Mouse (Mus musculus): ENCODE data around the gene Palld. TPM values are rescaled to one million over a fixed set of nuclear protein-coding genes. Genes with fewer than 3 reads are reported as not detected.
A peak's percentile ranks its signal among the peaks of the same experiment; 100 is the strongest.

Gene Palld
- total and polyA plus RNA-seq, 2 experiments from 2014 or later = 10.7 to 11.0 TPM

- Histone ChIP-seq H3K4me3 (ENCODE audit: low read depth, low read length) (no peak overlapping the region), H3K4me1 (ENCODE audit: insufficient read depth) (no peaks in the 10 kb centered on the region), H3K36me3 (ENCODE audit: insufficient read depth) (0 out of 2 replicates have a peak, but pooled peaks cover 2% of the 10 kb centered on the region), H3K4me2 (ENCODE audit: low read depth) (no peak overlapping the region), H3K27ac (ENCODE audit: low read depth, low read length) (no peak overlapping the region), H3K9ac (no peak overlapping the region), H3K27me3 (ENCODE audit: insufficient read depth, low read length) (no peaks in the 10 kb centered on the region), H3K9me3 (ENCODE audit: low read length) (no peaks in the 10 kb centered on the region)
- ATAC-seq (no peak), DNase-seq (no peak)
- 49% methylated on average over 16 of the region's 16 CpGs for WGBS
- no peak for TF ChIP-seq CTCF (IDR thresholded peaks at IDR 0.05; ENCODE audit: low read depth)
Observed at GRCm38 (mm10) chr8:61533356-61533926, 369.0 kb downstream of the Palld start.

- TF ChIP-seq CTCF (IDR thresholded peaks at IDR 0.05; ENCODE audit: low read depth) = no peak
Observed at GRCm38 (mm10) chr8:61532831-61533230, 369.7 kb downstream of the Palld start.

GRCm38 (mm10) chr8:61531944-61532795, 370.3 kb downstream of the Palld start:
- ATAC-seq (no peak), DNase-seq (no peak)
- Histone ChIP-seq H3K9ac (no peak overlapping the region), H3K4me1 (ENCODE audit: insufficient read depth) (no peaks in the 10 kb centered on the region), H3K4me2 (ENCODE audit: low read depth) (no peak overlapping the region), H3K27me3 (ENCODE audit: insufficient read depth, low read length) (no peaks in the 10 kb centered on the region), H3K4me3 (ENCODE audit: low read depth, low read length) (no peak overlapping the region), H3K27ac (ENCODE audit: low read depth, low read length) (no peak overlapping the region), H3K9me3 (ENCODE audit: low read length) (no peaks in the 10 kb centered on the region), H3K36me3 (ENCODE audit: insufficient read depth) (0 out of 2 replicates have a peak, but pooled peaks cover 2% of the 10 kb centered on the region)
- WGBS = 73% methylated on average over 22 of the region's 22 CpGs
- TF ChIP-seq CTCF (IDR thresholded peaks at IDR 0.05; ENCODE audit: low read depth) = peak; percentile 41

More at GRCm38 (mm10) chr8:61532831-61533230, 369.7 kb downstream of the Palld start:
- Histone ChIP-seq H3K36me3 (ENCODE audit: insufficient read depth) (0 out of 2 replicates have a peak, but pooled peaks cover 2% of the 10 kb centered on the region), H3K4me1 (ENCODE audit: insufficient read depth) (no peaks in the 10 kb centered on the region), H3K4me3 (ENCODE audit: low read depth, low read length) (no peak overlapping the region), H3K9ac (no peak overlapping the region), H3K9me3 (ENCODE audit: low read length) (no peaks in the 10 kb centered on the region), H3K27ac (ENCODE audit: low read depth, low read length) (no peak overlapping the region), H3K4me2 (ENCODE audit: low read depth) (no peak overlapping the region), H3K27me3 (ENCODE audit: insufficient read depth, low read length) (no peaks in the 10 kb centered on the region)
- WGBS = 85% methylated on average over 5 of the region's 5 CpGs
- DNase-seq (no peak), ATAC-seq (no peak)

GRCm38 (mm10) chr8:61528642-61529041, 373.8 kb downstream of the Palld start:
- Histone ChIP-seq H3K27ac (ENCODE audit: low read depth, low read length) (no peak overlapping the region), H3K4me3 (ENCODE audit: low read depth, low read length) (no peak overlapping the region), H3K9ac (no peak overlapping the region), H3K4me2 (ENCODE audit: low read depth) (no peak overlapping the region), H3K9me3 (ENCODE audit: low read length) (no peaks in the 10 kb centered on the region), H3K4me1 (ENCODE audit: insufficient read depth) (no peaks in the 10 kb centered on the region), H3K27me3 (ENCODE audit: insufficient read depth, low read length) (no peaks in the 10 kb centered on the region), H3K36me3 (ENCODE audit: insufficient read depth) (no peaks in the 10 kb centered on the region)
- DNase-seq (no peak), ATAC-seq (no peak)
- 71% methylated on average over 6 of the region's 6 CpGs for WGBS
- no peak for TF ChIP-seq CTCF (IDR thresholded peaks at IDR 0.05; ENCODE audit: low read depth)

- H3K4me2 ChIP-seq (ENCODE audit: low read depth) = no peak overlapping the region
- H3K9ac ChIP-seq = no peak overlapping the region
- H3K4me3 ChIP-seq (ENCODE audit: low read depth, low read length) = no peak overlapping the region
- H3K27ac ChIP-seq (ENCODE audit: low read depth, low read length) = no peak overlapping the region
- no peaks in the 10 kb centered on the region for H3K9me3 ChIP-seq (ENCODE audit: low read length)
- H3K4me1 ChIP-seq (ENCODE audit: insufficient read depth) = no peaks in the 10 kb centered on the region
- H3K36me3 ChIP-seq (ENCODE audit: insufficient read depth) = no peaks in the 10 kb centered on the region
- no peak for DNase-seq
- WGBS = 91% methylated on average over 9 of the region's 9 CpGs
- TF ChIP-seq CTCF (IDR thresholded peaks at IDR 0.05; ENCODE audit: low read depth) = no peak
- no peak for ATAC-seq
- no peaks in the 10 kb centered on the region for H3K27me3 ChIP-seq (ENCODE audit: insufficient read depth, low read length)
Observed at GRCm38 (mm10) chr8:61528197-61528596, 374.3 kb downstream of the Palld start.

- DNase-seq = peak; percentile 22
- no peak overlapping the region for H3K9ac ChIP-seq
- no peaks in the 10 kb centered on the region for H3K9me3 ChIP-seq (ENCODE audit: low read length)
- no peak overlapping the region for H3K27ac ChIP-seq (ENCODE audit: low read depth, low read length)
- H3K36me3 ChIP-seq (ENCODE audit: insufficient read depth) = no peaks in the 10 kb centered on the region
- ATAC-seq = peak; percentile 76
- H3K4me1 ChIP-seq (ENCODE audit: insufficient read depth) = no peaks in the 10 kb centered on the region
- H3K4me3 ChIP-seq (ENCODE audit: low read depth, low read length) = no peak overlapping the region
- H3K27me3 ChIP-seq (ENCODE audit: insufficient read depth, low read length) = no peaks in the 10 kb centered on the region
- WGBS = 78% methylated on average over 14 of the region's 14 CpGs
- TF ChIP-seq CTCF (IDR thresholded peaks at IDR 0.05; ENCODE audit: low read depth) = no peak
- H3K4me2 ChIP-seq (ENCODE audit: low read depth) = no peak overlapping the region
Observed at GRCm38 (mm10) chr8:61527037-61527436, 375.5 kb downstream of the Palld start.

- no peak overlapping the region for H3K4me2 ChIP-seq (ENCODE audit: low read depth)
- H3K4me3 ChIP-seq (ENCODE audit: low read depth, low read length) = no peak overlapping the region
- WGBS = 14% methylated on average over 1 of the region's 1 CpGs
- ATAC-seq = peak; percentile 36; the same call in 1 of the 2 replicates
- no peak overlapping the region for H3K9ac ChIP-seq
- H3K27me3 ChIP-seq (ENCODE audit: insufficient read depth, low read length) = no peaks in the 10 kb centered on the region
- no peak overlapping the region for H3K27ac ChIP-seq (ENCODE audit: low read depth, low read length)
- peak; percentile 80 for DNase-seq
- no peaks in the 10 kb centered on the region for H3K36me3 ChIP-seq (ENCODE audit: insufficient read depth)
- H3K4me1 ChIP-seq (ENCODE audit: insufficient read depth) = no peaks in the 10 kb centered on the region
- peak; percentile 71 for TF ChIP-seq CTCF (IDR thresholded peaks at IDR 0.05; ENCODE audit: low read depth)
- no peaks in the 10 kb centered on the region for H3K9me3 ChIP-seq (ENCODE audit: low read length)
Observed at GRCm38 (mm10) chr8:61522132-61522531, 380.4 kb downstream of the Palld start.
